ENCODE assay signal across 12 mouse cellular contexts in the genomic region with DNA sequence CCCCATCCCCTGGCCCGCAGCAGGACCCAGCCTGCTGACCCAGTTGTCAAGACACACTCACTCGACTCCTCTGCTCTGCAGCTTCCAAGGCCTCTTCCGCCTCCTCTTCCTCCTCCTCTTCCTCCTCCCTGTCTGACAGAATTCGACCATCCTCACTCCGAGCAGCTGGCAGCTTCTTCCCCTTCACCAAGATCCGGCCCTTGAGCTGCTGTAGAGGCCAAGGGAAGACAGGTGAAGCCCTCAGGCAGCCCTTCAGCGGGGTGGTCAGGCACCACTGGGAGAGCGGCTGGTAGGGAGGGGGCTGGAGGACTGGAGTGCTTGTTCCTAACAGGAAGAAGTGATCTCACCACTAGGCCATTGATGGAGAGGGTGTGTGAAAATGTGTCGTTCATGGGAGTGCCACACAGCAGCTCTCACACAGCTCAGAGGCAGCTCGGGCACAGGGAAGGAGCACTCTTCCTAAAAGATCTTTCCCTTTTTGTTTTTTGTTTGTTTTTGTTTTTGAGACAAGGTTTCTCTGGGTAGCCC. TPM values are rescaled to one million over a fixed set of nuclear protein-coding genes. Genes with fewer than 3 reads are reported as not detected.
DNase-seq lines count a peak whose midpoint lies in the region; ATAC-seq and TF ChIP-seq lines count a peak whose summit lies in the region.
"Had no signal": no experiment of that assay in that cellular context is flagged by ENCODE, and none has a peak within 500 bp of the region (broad histone marks: within the 10 kb centered on the region; RNA-seq: fewer than 3 reads in every experiment).

No protein-coding gene starts in this region.

- peak overlapping the region; percentile 66 for H3K27ac ChIP-seq in heart, adult 2 months
- 0 out of 2 replicates have a peak overlapping the region, but pooled peaks have one; percentile 23 for H3K27ac ChIP-seq in midbrain, embryonic 10.5 days (replicated peaks)
- H3K27ac ChIP-seq in midbrain, embryonic 14.5 days (replicated peaks; ENCODE audit: low read depth, low read length): no peak overlapping the region
- H3K27ac ChIP-seq: embryonic facial prominence, embryonic 13.5 days; liver, embryonic 14.5 days; midbrain, embryonic 12.5 days had no signal

- WGBS in heart, adult 2 months: 47% methylated on average over 10 of the region's 10 CpGs
- 21% methylated on average over 10 of the region's 10 CpGs for WGBS in midbrain, embryonic 10.5 days
- WGBS in midbrain, embryonic 14.5 days: 22% methylated on average over 10 of the region's 10 CpGs

- no peak overlapping the region for H3K4me2 ChIP-seq in midbrain, embryonic 14.5 days (ENCODE audit: low read length)
- H3K4me2 ChIP-seq: embryonic facial prominence, embryonic 13.5 days; midbrain, embryonic 12.5 days had no signal

- no peak for TF ChIP-seq CTCF in heart, adult 2 months (IDR thresholded peaks at IDR 0.05)

- peak overlapping the region; percentile 1; the same call in 1 of the 2 replicates for H3K4me3 ChIP-seq in heart, adult 2 months
- no peak overlapping the region for H3K4me3 ChIP-seq in midbrain, embryonic 10.5 days
- no peak overlapping the region for H3K4me3 ChIP-seq in midbrain, embryonic 14.5 days (replicated peaks; ENCODE audit: low read depth, low read length)
- H3K4me3 ChIP-seq: embryonic facial prominence, embryonic 13.5 days; midbrain, embryonic 12.5 days had no signal

- H3K9ac ChIP-seq in heart, adult 2 months (ENCODE audit: low read depth, low read length): no peak overlapping the region
- no peak overlapping the region for H3K9ac ChIP-seq in midbrain, embryonic 14.5 days (replicated peaks; ENCODE audit: low read length)
- H3K9ac ChIP-seq: embryonic facial prominence, embryonic 13.5 days; liver, embryonic 14.5 days; midbrain, embryonic 12.5 days had no signal

- TF ChIP-seq EP300 in heart, adult 2 months (IDR thresholded peaks at IDR 0.05; ENCODE audit: insufficient read depth, low read depth, low read length): no peak

- no peak for TF ChIP-seq POLR2A in heart, adult 2 months (IDR thresholded peaks at IDR 0.05; ENCODE audit: insufficient read depth, low read depth, low read length)

- intact Hi-C loops in heart, adult 2 months (cut with DNase I): no loop called here

- H3K36me3 ChIP-seq in heart, adult 2 months (ENCODE audit: control insufficient read depth, insufficient read depth, low read length): no peaks in the 10 kb centered on the region; the same call in 1 of the 2 replicates
- peaks cover 16% of the 10 kb centered on the region for H3K36me3 ChIP-seq in midbrain, embryonic 10.5 days
- H3K36me3 ChIP-seq in midbrain, embryonic 14.5 days (ENCODE audit: control insufficient read depth, insufficient read depth, low read length): peaks cover 6% of the 10 kb centered on the region

- no peaks in the 10 kb centered on the region for H3K9me3 ChIP-seq in midbrain, embryonic 10.5 days (replicated peaks)
- no peaks in the 10 kb centered on the region for H3K9me3 ChIP-seq in midbrain, embryonic 14.5 days (ENCODE audit: control insufficient read depth, low read length)
- H3K9me3 ChIP-seq: embryonic facial prominence, embryonic 13.5 days; midbrain, embryonic 12.5 days had no signal

- peaks cover 3% of the 10 kb centered on the region for H3K4me1 ChIP-seq in heart, adult 2 months (ENCODE audit: control insufficient read depth, insufficient read depth, low read length)
- peaks cover 13% of the 10 kb centered on the region for H3K4me1 ChIP-seq in midbrain, embryonic 10.5 days
- no peaks in the 10 kb centered on the region for H3K4me1 ChIP-seq in midbrain, embryonic 14.5 days (ENCODE audit: control insufficient read depth, insufficient read depth, low read length)

- no peaks in the 10 kb centered on the region for H3K79me2 ChIP-seq in heart, adult 2 months (replicated peaks; ENCODE audit: control insufficient read depth, insufficient read depth, low read length)

- DNase-seq in heart, adult 2 months: no peak
- DNase-seq in heart, adult 9 months (ENCODE audit: low spot score in 2 of 2): no peak
- DNase-seq in midbrain, embryonic 10.5 days (ENCODE audit: low spot score): no peak
- no peak for DNase-seq in midbrain, embryonic 14.5 days
- peak; percentile 42 for DNase-seq in heart, postnatal 4 days
- peak; percentile 43 to 46 for DNase-seq in lung, postnatal 4 days
- DNase-seq in c-Kit-positive CD71-positive TER-119-positive erythroid progenitor cells, embryonic 14.5 days (ENCODE audit: low spot score): no peak
- DNase-seq in left cerebral cortex, adult 9 months (ENCODE audit: low spot score in 2 of 2): no peak
- DNase-seq: cerebellum, adult 2 months had no signal

- no peak for ATAC-seq in midbrain, embryonic 14.5 days (ENCODE audit: low FRiP score, low TSS enrichment)

- no peaks in the 10 kb centered on the region for H3K27me3 ChIP-seq in heart, adult 2 months (ENCODE audit: control insufficient read depth, insufficient read depth, low read length)
- H3K27me3 ChIP-seq in midbrain, embryonic 10.5 days (ENCODE audit: low read depth, poor library complexity, severe bottlenecking): peaks cover 20% of the 10 kb centered on the region
- H3K27me3 ChIP-seq in midbrain, embryonic 14.5 days (ENCODE audit: control insufficient read depth, insufficient read depth, low read length): peaks cover under 1% of the 10 kb centered on the region; the same call in 1 of the 2 replicates

RNA-seq across cellular contexts. Expression of gene Plcd3, which starts 26.6 kb away (rescaled TPM):
- total RNA-seq in heart, adult 2 months (2021): 10 to 100 TPM; 13.7 to 14.0 TPM
- polyA plus RNA-seq in heart, adult 2 months (2012; rRNA removed): 20.6 and 22.3 TPM in 2 replicates
- 1.4 TPM in 2 replicates for polyA plus RNA-seq in midbrain, embryonic 10.5 days (2016; fragmentation: Nextera tagmentation; extraction: Ambion mirVana)
- polyA plus RNA-seq in midbrain, embryonic 14.5 days (2014; fragmentation: Nextera tagmentation; extraction: Ambion mirVana): 0.92 and 1.8 TPM in 2 replicates
- total RNA-seq in heart, postnatal 4 days (2021): 10 to 100 TPM; 28.0 to 34.8 TPM

RNA-seq across cellular contexts. Expression of gene Acbd4, which starts 26.6 kb away (rescaled TPM):
- 10 to 100 TPM; 27.8 to 38.1 TPM for total RNA-seq in heart, adult 2 months (2021)
- 27.5 and 27.8 TPM in 2 replicates for polyA plus RNA-seq in heart, adult 2 months (2012; rRNA removed)
- 10.7 and 12.5 TPM in 2 replicates for polyA plus RNA-seq in midbrain, embryonic 10.5 days (2016; fragmentation: Nextera tagmentation; extraction: Ambion mirVana)
- polyA plus RNA-seq in midbrain, embryonic 14.5 days (2014; fragmentation: Nextera tagmentation; extraction: Ambion mirVana): 8.0 and 8.4 TPM in 2 replicates
- 10 to 100 TPM; 25.9 to 29.2 TPM for total RNA-seq in heart, postnatal 4 days (2021)

RNA-seq across cellular contexts. Expression of gene Hexim1, which starts 41.2 kb away (rescaled TPM):
- total RNA-seq in heart, adult 2 months (2021): 10 to 100 TPM; 18.2 to 19.3 TPM
- polyA plus RNA-seq in heart, adult 2 months (2012; rRNA removed): 7.8 and 9.0 TPM in 2 replicates
- 2.3 and 2.7 TPM in 2 replicates for polyA plus RNA-seq in midbrain, embryonic 10.5 days (2016; fragmentation: Nextera tagmentation; extraction: Ambion mirVana)
- 3.9 and 5.9 TPM in 2 replicates for polyA plus RNA-seq in midbrain, embryonic 14.5 days (2014; fragmentation: Nextera tagmentation; extraction: Ambion mirVana)
- 10 to 100 TPM; 14.8 to 15.7 TPM for total RNA-seq in heart, postnatal 4 days (2021)

RNA-seq across cellular contexts. Expression of gene Dcakd, which starts 46.7 kb away (rescaled TPM):
- total RNA-seq in heart, adult 2 months (2021): 10 to 100 TPM; 69.3 to 75.0 TPM
- polyA plus RNA-seq in heart, adult 2 months (2012; rRNA removed): 122 and 139 TPM in 2 replicates
- polyA plus RNA-seq in midbrain, embryonic 10.5 days (2016; fragmentation: Nextera tagmentation; extraction: Ambion mirVana): 265 and 287 TPM in 2 replicates
- polyA plus RNA-seq in midbrain, embryonic 14.5 days (2014; fragmentation: Nextera tagmentation; extraction: Ambion mirVana): 183 and 209 TPM in 2 replicates
- 10 to 100 TPM; 76.4 to 77.9 TPM for total RNA-seq in heart, postnatal 4 days (2021)

RNA-seq across cellular contexts. Expression of gene Nmt1, which starts 46.9 kb away (rescaled TPM):
- total RNA-seq in heart, adult 2 months (2021): 10 to 100 TPM; 60.5 to 67.2 TPM
- polyA plus RNA-seq in heart, adult 2 months (2012; rRNA removed): 37.1 and 55.3 TPM in 2 replicates
- 57.3 and 61.8 TPM in 2 replicates for polyA plus RNA-seq in midbrain, embryonic 10.5 days (2016; fragmentation: Nextera tagmentation; extraction: Ambion mirVana)
- 30.7 and 38.0 TPM in 2 replicates for polyA plus RNA-seq in midbrain, embryonic 14.5 days (2014; fragmentation: Nextera tagmentation; extraction: Ambion mirVana)
- total RNA-seq in heart, postnatal 4 days (2021): 10 to 100 TPM; 57.6 to 62.7 TPM

Comparison
In these comparisons a context has a peak if more than half of its experiments do, and no peak if none do; other contexts are left out.
1. DNase-seq: peak in heart, postnatal 4 days (single experiment) and lung, postnatal 4 days (2 of 2); none in heart, adult 2 months (0 of 2), heart, adult 9 months (0 of 2), midbrain, embryonic 10.5 days (single experiment), midbrain, embryonic 14.5 days (single experiment), c-Kit-positive CD71-positive TER-119-positive erythroid progenitor cells, embryonic 14.5 days (single experiment) and left cerebral cortex, adult 9 months (0 of 2).